Comparison of ENCODE assay signal across 8 mouse cellular contexts in the genomic region with DNA sequence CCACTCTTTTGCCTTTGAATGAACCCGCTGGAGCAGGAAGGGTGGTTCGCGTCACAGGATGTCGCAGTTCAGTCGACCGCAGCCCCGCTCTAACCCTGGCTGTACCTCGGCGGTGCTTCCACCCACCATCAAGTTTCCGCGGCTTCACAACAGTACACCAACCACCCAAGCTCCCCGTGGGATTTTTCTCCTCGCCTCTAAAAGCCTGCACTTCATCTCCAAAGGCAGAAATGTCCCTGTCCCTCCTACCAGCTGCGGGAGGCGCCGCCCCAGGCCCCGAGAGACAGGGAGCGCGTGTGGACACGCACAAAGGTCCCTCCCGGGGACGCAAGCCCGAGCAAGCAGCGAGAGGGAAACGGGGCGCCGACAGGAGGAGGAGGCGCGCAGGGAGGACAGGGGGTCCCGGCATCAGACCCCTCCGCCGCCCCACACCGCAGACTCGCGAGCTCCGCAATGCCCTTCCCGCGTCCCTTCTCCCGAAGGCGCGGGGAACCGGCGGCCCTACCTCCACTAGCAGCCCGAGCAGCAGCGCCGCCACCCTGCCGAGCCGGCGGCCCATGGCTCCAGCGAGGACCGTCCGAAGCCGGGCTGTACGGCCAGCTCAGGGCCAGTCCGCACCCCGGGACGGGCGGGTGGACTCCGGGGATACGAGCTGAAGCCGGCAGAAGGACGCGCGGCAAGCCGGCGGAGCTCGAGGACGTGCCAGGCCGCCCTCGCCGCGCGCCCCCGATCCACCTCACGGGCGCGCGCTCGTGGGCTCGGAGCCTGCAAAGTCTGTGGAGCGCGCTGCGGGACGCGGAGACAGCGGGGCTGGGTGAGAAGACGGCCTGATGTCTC. TPM values are rescaled to one million over a fixed set of nuclear protein-coding genes. Genes with fewer than 3 reads are reported as not detected.
DNase-seq lines count a peak whose midpoint lies in the region; ATAC-seq and TF ChIP-seq lines count a peak whose summit lies in the region.

A gene (minus strand): TSS at position 738 of the 837 bp plus-strand sequence.

- peak within 1 kb of the TSS; percentile 82 for H3K27ac ChIP-seq in forebrain, embryonic 11.5 days (ENCODE audit: low read depth, low read length)
- peak within 1 kb of the TSS; percentile 82 for H3K27ac ChIP-seq in heart, embryonic 15.5 days
- peak within 1 kb of the TSS; percentile 86 for H3K27ac ChIP-seq in liver, embryonic 14.5 days
- peak within 1 kb of the TSS; percentile 96 for H3K27ac ChIP-seq in stomach, embryonic 15.5 days

- H3K4me2 ChIP-seq in forebrain, embryonic 11.5 days (ENCODE audit: low read depth, low read length, severe bottlenecking): peak within 1 kb of the TSS; percentile 67
- H3K4me2 ChIP-seq in heart, embryonic 15.5 days: peak within 1 kb of the TSS; percentile 70
- peak within 1 kb of the TSS; percentile 78 for H3K4me2 ChIP-seq in liver, embryonic 14.5 days (ENCODE audit: low read depth)
- peak within 1 kb of the TSS; percentile 60 for H3K4me2 ChIP-seq in stomach, embryonic 15.5 days

- no peaks in the 10 kb centered on the region for H3K27me3 ChIP-seq in forebrain, embryonic 11.5 days (ENCODE audit: control insufficient read depth, insufficient read depth, low read length)
- H3K27me3 ChIP-seq in heart, embryonic 15.5 days: no peaks in the 10 kb centered on the region
- H3K27me3 ChIP-seq in liver, embryonic 14.5 days (ENCODE audit: control insufficient read depth, insufficient read depth, low read length): no peaks in the 10 kb centered on the region
- H3K27me3 ChIP-seq in stomach, embryonic 15.5 days (replicated peaks): no peaks in the 10 kb centered on the region

- WGBS in forebrain, embryonic 11.5 days: under 1% methylated on average over 66 of the region's 87 CpGs
- WGBS in heart, embryonic 15.5 days: under 1% methylated on average over 86 of the region's 87 CpGs
- WGBS in liver, embryonic 14.5 days (ENCODE audit: insufficient replicate concordance): under 1% methylated on average over 86 of the region's 87 CpGs
- whole genome bisulfite sequencing in stomach, embryonic 15.5 days: under 1% methylated on average over 85 of the region's 87 CpGs

- H3K4me3 ChIP-seq in forebrain, embryonic 11.5 days (ENCODE audit: low read depth, low read length): peak within 1 kb of the TSS; percentile 84
- peak within 1 kb of the TSS; percentile 81 for H3K4me3 ChIP-seq in heart, embryonic 15.5 days
- H3K4me3 ChIP-seq in liver, embryonic 14.5 days (ENCODE audit: insufficient read depth in 1 of 2, low read depth in 2 of 2, low read length in 2 of 2): peak within 1 kb of the TSS; percentile 79 to 81
- H3K4me3 ChIP-seq in stomach, embryonic 15.5 days (replicated peaks): peak within 1 kb of the TSS; percentile 91

- DNase-seq in CD4-positive, CD25-positive, alpha-beta regulatory T cell, adult 2 months (ENCODE audit: low read depth, low spot score): peak; percentile 90
- peak; percentile 39 for DNase-seq in c-Kit-positive CD71-negative TER-119-negative erythroid progenitor cells, embryonic 14.5 days (ENCODE audit: low read depth)
- DNase-seq in forebrain, embryonic 11.5 days (ENCODE audit: low spot score): peak; percentile 88
- peak; percentile 64 to 87 for DNase-seq in kidney, postnatal 25 days
- DNase-seq in liver, embryonic 14.5 days (ENCODE audit: low read depth in 3 of 3, low spot score in 3 of 3): peak; percentile 55 to 64 (median 62)
- DNase-seq in neural tube, embryonic 10.5 days (ENCODE audit: extremely low spot score, low spot score): peak; percentile 86

- no peaks in the 10 kb centered on the region for H3K9me3 ChIP-seq in forebrain, embryonic 11.5 days (ENCODE audit: control insufficient read depth, low read length)
- H3K9me3 ChIP-seq in heart, embryonic 15.5 days (replicated peaks): no peaks in the 10 kb centered on the region
- H3K9me3 ChIP-seq in liver, embryonic 14.5 days (ENCODE audit: control insufficient read depth, low read length): no peaks in the 10 kb centered on the region
- no peaks in the 10 kb centered on the region for H3K9me3 ChIP-seq in stomach, embryonic 15.5 days

- H3K9ac ChIP-seq in forebrain, embryonic 11.5 days (ENCODE audit: low read length): peak within 1 kb of the TSS; percentile 98
- H3K9ac ChIP-seq in heart, embryonic 15.5 days: peak within 1 kb of the TSS; percentile 79
- peak within 1 kb of the TSS; percentile 91 for H3K9ac ChIP-seq in liver, embryonic 14.5 days (replicated peaks)
- peak within 1 kb of the TSS; percentile 84 for H3K9ac ChIP-seq in stomach, embryonic 15.5 days

- no peaks in the 10 kb centered on the region for H3K4me1 ChIP-seq in forebrain, embryonic 11.5 days (replicated peaks; ENCODE audit: control insufficient read depth, insufficient read depth, low read length)
- peaks cover 3% of the 10 kb centered on the region for H3K4me1 ChIP-seq in heart, embryonic 15.5 days (replicated peaks)
- peaks cover 14 to 17% of the 10 kb centered on the region in 2 experiments for H3K4me1 ChIP-seq in liver, embryonic 14.5 days (replicated peaks; ENCODE audit: control insufficient read depth in 2 of 2, insufficient read depth in 2 of 2, low read length in 1 of 2)
- H3K4me1 ChIP-seq in stomach, embryonic 15.5 days: no peaks in the 10 kb centered on the region

- no peaks in the 10 kb centered on the region for H3K36me3 ChIP-seq in forebrain, embryonic 11.5 days (ENCODE audit: control insufficient read depth, insufficient read depth, low read length)
- no peaks in the 10 kb centered on the region for H3K36me3 ChIP-seq in heart, embryonic 15.5 days
- H3K36me3 ChIP-seq in liver, embryonic 14.5 days (replicated peaks; ENCODE audit: control insufficient read depth, insufficient read depth, low read depth): no peaks in the 10 kb centered on the region; the same call in 1 of the 2 replicates
- H3K36me3 ChIP-seq in stomach, embryonic 15.5 days: no peaks in the 10 kb centered on the region

- TF ChIP-seq EP300 in liver, embryonic 14.5 days (IDR thresholded peaks at IDR 0.05; ENCODE audit: low read depth): peak; percentile 24; the same call in 1 of the 2 replicates

- no peak for TF ChIP-seq CTCF in liver, embryonic 14.5 days (IDR thresholded peaks at IDR 0.05; ENCODE audit: low read depth)

- ATAC-seq in forebrain, embryonic 11.5 days (replicated peaks; ENCODE audit: low FRiP score): peak; percentile 86
- peak; percentile 87 for ATAC-seq in heart, embryonic 15.5 days (replicated peaks; ENCODE audit: insufficient number of reproducible peaks, insufficient read depth, low FRiP score, low read depth)
- ATAC-seq in liver, embryonic 14.5 days (ENCODE audit: insufficient read depth): peak; percentile 86
- peak; percentile 91 for ATAC-seq in stomach, embryonic 15.5 days (ENCODE audit: insufficient read depth, low FRiP score, low read depth)

RNA-seq across cellular contexts. Expression of the gene that starts here (rescaled TPM):
- polyA plus RNA-seq in forebrain, embryonic 11.5 days (2014; fragmentation: Nextera tagmentation; extraction: Ambion mirVana): 49.2 and 55.3 TPM in 2 replicates
- polyA plus RNA-seq in heart, embryonic 15.5 days (2015; fragmentation: Nextera tagmentation; extraction: Ambion mirVana): 25.0 and 33.0 TPM in 2 replicates
- polyA plus RNA-seq in liver, embryonic 14.5 days (2012; rRNA removed): 28.3 and 31.2 TPM in 2 replicates
- 26.8 and 29.7 TPM in 2 replicates for polyA plus RNA-seq in liver, embryonic 14.5 days (2014; fragmentation: Nextera tagmentation; extraction: Ambion mirVana)
- polyA plus RNA-seq in stomach, embryonic 15.5 days (2015; fragmentation: Nextera tagmentation; extraction: Ambion mirVana): 45.4 and 46.2 TPM in 2 replicates

Comparison
In these comparisons a context has a peak if more than half of its experiments do, and no peak if none do; other contexts are left out.
1. Peak in every context shown above with its lines: DNase-seq, ATAC-seq, H3K4me3 ChIP-seq and H3K27ac ChIP-seq.
2. DNase-seq: peak in every context shown above with its lines; median percentile 90 in CD4-positive, CD25-positive, alpha-beta regulatory T cell, adult 2 months; 88 in forebrain, embryonic 11.5 days; 86 in neural tube, embryonic 10.5 days; 76 in kidney, postnatal 25 days; 62 in liver, embryonic 14.5 days; 39 in c-Kit-positive CD71-negative TER-119-negative erythroid progenitor cells, embryonic 14.5 days.